Mouse (Mus musculus) mesoderm, embryonic 11.5 days (tissue): Measurements from ENCODE around the gene Dnajc6.

Experiments
- DNase-seq: peaks from one replicate; pipeline ENCODE4 v3.0.0-alpha.2; 2012; ENCODE audit warnings: low read depth, low spot score

Dnajc6 gene

GRCm38 (mm10) chr4:101506372-101506771 is 9.9 kb downstream of the Dnajc6 start:
- no peak for DNase-seq

- DNase-seq = peak; percentile 65
Measured at GRCm38 (mm10) chr4:101507571-101508422, 11.3 kb downstream of the Dnajc6 start.

- DNase-seq = no peak
Measured at GRCm38 (mm10) chr4:101508431-101508830, 12.0 kb downstream of the Dnajc6 start.

GRCm38 (mm10) chr4:101508851-101509577 is 12.6 kb downstream of the Dnajc6 start:
- DNase-seq = no peak

- no peak for DNase-seq
Measured at GRCm38 (mm10) chr4:101510111-101510903, 13.9 kb downstream of the Dnajc6 start.

- DNase-seq = no peak
Measured at GRCm38 (mm10) chr4:101510904-101511210, 14.4 kb downstream of the Dnajc6 start.

GRCm38 (mm10) chr4:101511768-101512521 is 15.5 kb downstream of the Dnajc6 start:
- no peak for DNase-seq

GRCm38 (mm10) chr4:101513251-101513650 is 16.8 kb downstream of the Dnajc6 start:
- no peak for DNase-seq

- no peak for DNase-seq
Measured at GRCm38 (mm10) chr4:101515853-101516252, 19.4 kb downstream of the Dnajc6 start.

- DNase-seq = no peak
Measured at GRCm38 (mm10) chr4:101516434-101517168, 20.2 kb downstream of the Dnajc6 start.

GRCm38 (mm10) chr4:101531901-101532300 is 35.5 kb downstream of the Dnajc6 start:
- DNase-seq = no peak

GRCm38 (mm10) chr4:101540516-101540915 is 44.1 kb downstream of the Dnajc6 start:
- DNase-seq = no peak

GRCm38 (mm10) chr4:101549958-101550591 is 53.6 kb downstream of the Dnajc6 start:
- DNase-seq = peak; percentile 32

GRCm38 (mm10) chr4:101550671-101551161 is 54.3 kb downstream of the Dnajc6 start:
- peak; percentile 73 for DNase-seq

GRCm38 (mm10) chr4:101551425-101551824 is 55.0 kb downstream of the Dnajc6 start:
- no peak for DNase-seq

- DNase-seq = no peak
Measured at GRCm38 (mm10) chr4:101552372-101552771, 55.9 kb downstream of the Dnajc6 start.

GRCm38 (mm10) chr4:101555016-101555415 is 58.6 kb downstream of the Dnajc6 start:
- no peak for DNase-seq

GRCm38 (mm10) chr4:101560137-101560536 is 63.7 kb downstream of the Dnajc6 start:
- DNase-seq = no peak

- DNase-seq = no peak
Measured at GRCm38 (mm10) chr4:101562836-101563235, 66.4 kb downstream of the Dnajc6 start.

- no peak for DNase-seq
Measured at GRCm38 (mm10) chr4:101563607-101564006, 67.2 kb downstream of the Dnajc6 start.
